Mouse (Mus musculus): ENCODE data around the gene AC131692.1. TPM values are rescaled to one million over a fixed set of nuclear protein-coding genes. Genes with fewer than 3 reads are reported as not detected.
A peak's percentile ranks its signal among the peaks of the same experiment; 100 is the strongest.

AC131692.1 gene
- polyA plus RNA-seq, 1 experiment from 2014 or later: 0.35 TPM

DNA sequence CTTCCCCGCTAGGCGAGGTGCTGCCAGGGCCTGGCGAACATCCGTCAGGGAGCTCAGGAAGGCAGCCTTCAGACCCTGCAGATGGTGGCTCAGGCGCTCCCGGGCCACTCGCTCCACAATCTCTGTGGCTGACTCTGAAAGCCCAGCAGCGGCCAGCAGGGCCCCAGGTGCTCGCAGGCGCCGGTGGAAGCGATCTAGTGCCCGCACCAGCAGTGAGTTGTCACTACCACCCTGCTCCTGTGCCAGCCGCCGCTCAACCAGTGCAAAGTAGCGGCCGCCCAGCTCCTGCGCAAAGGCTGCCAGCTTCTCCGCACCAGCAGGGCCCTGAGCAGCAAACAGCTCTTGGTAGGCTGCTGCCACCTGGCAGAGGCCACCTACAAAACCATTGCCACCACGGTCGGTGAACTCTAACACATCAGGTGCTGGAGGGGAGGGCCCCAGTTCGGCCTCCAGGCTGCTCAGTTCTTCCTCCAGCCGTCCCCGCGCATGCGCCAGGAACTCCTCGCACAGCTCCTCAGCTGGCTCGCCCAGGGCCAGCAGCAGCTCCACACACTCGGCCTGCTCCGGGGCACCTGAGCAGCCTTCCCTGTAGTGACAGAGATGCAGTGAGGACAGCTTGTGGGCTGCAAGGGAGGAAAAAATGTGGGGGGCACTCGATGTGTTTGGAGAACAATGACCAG, 23.5 kb upstream of the AC131692.1 start:
- Histone ChIP-seq H3K27me3 (no peaks in the 10 kb centered on the region), H3K4me3 (no peak overlapping the region), H3K4me1 (peaks cover 35% of the 10 kb centered on the region), H3K27ac (no peak overlapping the region), H3K9me3 (replicated peaks) (no peaks in the 10 kb centered on the region), H3K9ac (no peak overlapping the region), H3K36me3 (peaks cover 38% of the 10 kb centered on the region), H3K4me2 (replicated peaks) (no peak overlapping the region)
- no peak for ATAC-seq (ENCODE audit: low FRiP score)
- WGBS: 88% methylated on average over 31 of the region's 31 CpGs

DNA sequence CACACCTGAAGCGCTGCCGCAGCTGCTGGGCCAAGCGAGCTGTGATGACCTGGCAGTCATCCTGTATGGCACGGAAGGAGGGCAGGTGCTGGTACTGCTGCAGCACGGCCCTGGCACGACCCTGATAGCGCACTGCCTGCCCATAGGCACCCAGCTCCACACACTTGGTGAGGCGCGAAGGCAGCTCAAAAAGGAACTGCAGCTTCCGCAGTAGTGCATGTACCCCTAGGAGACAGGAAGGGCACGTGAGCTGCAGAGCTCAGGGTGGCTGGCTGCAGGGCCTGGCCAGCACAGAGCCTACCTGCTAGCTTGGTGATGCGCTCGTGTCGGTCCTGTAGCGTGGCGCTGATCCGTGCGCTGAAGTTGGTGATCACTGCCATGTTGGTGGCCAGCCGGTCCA, 23.0 kb upstream of the AC131692.1 start:
- Histone ChIP-seq H3K9ac (no peak overlapping the region), H3K4me3 (no peak overlapping the region), H3K4me1 (peaks cover 35% of the 10 kb centered on the region), H3K36me3 (peaks cover 38% of the 10 kb centered on the region), H3K27me3 (no peaks in the 10 kb centered on the region), H3K9me3 (replicated peaks) (no peaks in the 10 kb centered on the region), H3K4me2 (replicated peaks) (no peak overlapping the region), H3K27ac (no peak overlapping the region)
- ATAC-seq (ENCODE audit: low FRiP score): no peak
- 95% methylated on average over 19 of the region's 19 CpGs for WGBS

DNA sequence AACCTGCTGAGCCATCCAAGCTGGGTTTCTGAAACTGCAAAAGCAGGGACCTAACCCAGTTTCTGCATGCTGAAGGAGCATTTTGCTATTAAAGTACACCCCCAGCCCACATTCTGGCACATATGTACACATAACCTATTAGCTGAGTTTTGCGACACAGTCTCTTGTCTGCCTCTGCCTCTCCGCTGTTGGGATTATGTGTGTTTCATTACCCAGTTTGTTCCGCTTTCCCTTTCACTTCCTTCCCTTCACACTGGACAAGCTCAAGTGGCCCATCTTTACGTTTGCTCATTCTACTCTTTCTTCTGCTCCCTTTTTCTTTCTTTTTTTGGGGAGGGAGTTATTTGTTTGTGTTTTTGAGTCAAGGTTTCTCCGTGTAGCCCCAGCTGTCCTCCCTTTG, 20.3 kb upstream of the AC131692.1 start:
- ATAC-seq (ENCODE audit: low FRiP score): no peak

DNA sequence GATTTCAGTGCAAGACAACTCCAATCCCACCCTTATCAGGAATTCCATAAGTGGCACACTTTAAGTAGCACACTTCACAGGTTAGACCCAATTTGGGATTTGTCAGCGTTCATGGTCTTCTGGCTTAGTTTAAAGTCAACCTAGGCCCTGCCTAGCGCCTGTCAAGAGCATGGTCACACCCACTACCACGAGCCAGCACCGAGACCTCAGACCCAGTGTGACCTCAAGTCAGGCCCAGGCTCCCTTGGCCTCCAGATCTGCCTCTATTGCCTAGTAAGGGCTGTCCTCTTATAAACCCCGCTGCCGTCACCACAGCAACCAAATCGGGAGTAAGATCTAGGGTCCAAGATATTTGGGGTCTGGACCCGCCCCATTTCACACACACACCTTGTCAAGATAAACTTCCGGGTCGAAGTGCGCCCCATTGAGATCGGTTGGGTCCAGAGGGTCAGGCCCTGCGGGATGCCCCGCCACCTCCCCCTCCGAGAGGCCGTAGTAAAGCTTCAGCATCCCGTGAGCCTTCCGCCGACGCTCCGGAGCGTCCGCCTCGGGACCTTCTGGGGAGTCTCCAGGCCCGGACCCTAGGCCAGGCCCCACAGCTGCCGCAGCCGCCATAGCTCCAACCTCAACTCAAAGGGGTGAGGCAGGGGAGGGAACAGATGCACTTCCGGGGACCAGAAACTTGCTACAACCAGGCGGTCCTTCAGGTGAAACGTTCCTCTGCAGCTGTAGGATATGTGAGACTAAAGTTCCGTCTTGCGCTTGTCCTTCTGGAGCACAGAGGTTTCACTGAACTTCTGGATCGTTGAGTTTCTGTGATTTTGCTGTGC, 17.4 kb upstream of the AC131692.1 start, which contains the start of gene Vps51:
TSS of gene Vps51 (minus strand) at position 668 of the 830 bp plus-strand sequence.
- Histone ChIP-seq H3K9ac (peak within 1 kb of the TSS; percentile 74), H3K4me2 (replicated peaks) (peak within 1 kb of the TSS; percentile 87), H3K4me1 (peaks cover 22% of the 10 kb centered on the region), H3K36me3 (peaks cover 36% of the 10 kb centered on the region), H3K27me3 (no peaks in the 10 kb centered on the region), H3K27ac (peak within 1 kb of the TSS; percentile 88), H3K9me3 (replicated peaks) (no peaks in the 10 kb centered on the region), H3K4me3 (peak within 1 kb of the TSS; percentile 72)
- ATAC-seq (ENCODE audit: low FRiP score): peak; percentile 87
- WGBS: 1% methylated on average over 33 of the region's 33 CpGs

More for the DNA sequence above, 20.3 kb upstream of the AC131692.1 start:
- Histone ChIP-seq H3K9me3 (replicated peaks) (no peaks in the 10 kb centered on the region), H3K36me3 (peaks cover 36% of the 10 kb centered on the region), H3K4me3 (no peak overlapping the region), H3K27me3 (no peaks in the 10 kb centered on the region), H3K27ac (no peak overlapping the region), H3K4me1 (peaks cover 22% of the 10 kb centered on the region), H3K9ac (no peak overlapping the region), H3K4me2 (replicated peaks) (no peak overlapping the region)
- 95% methylated on average over 5 of the region's 5 CpGs for WGBS

DNA sequence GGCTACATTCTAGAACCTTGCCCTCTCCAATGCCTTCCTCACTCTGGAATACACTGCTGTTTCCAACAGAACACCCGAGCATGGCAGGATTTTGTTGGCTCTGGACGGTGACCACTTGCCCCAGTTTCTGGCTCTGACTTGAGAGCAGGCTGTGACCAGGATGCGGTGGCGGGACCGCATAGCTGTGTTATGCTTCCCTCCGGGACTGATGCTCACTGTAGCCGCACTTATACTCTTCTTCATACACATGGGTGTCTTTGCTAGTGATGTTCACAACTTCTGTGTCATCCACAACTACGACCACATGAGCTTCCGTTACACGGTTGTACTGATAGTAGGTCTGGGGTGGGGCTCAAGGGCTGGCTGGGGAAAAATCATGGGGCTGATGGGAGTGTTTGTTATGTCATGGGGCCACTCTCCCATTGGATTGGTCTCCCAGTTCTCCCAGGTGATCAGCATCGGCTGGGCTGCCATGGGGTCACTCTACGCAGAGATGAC, 14.2 kb upstream of the AC131692.1 start, which contains the start of gene Tmem262:
TSS of gene Tmem262 (plus strand) at position 51 of the 498 bp plus-strand sequence.
- Histone ChIP-seq H3K36me3 (peaks cover 29% of the 10 kb centered on the region), H3K27me3 (no peaks in the 10 kb centered on the region), H3K27ac (no peak within 1 kb of the TSS), H3K4me2 (replicated peaks) (no peak within 1 kb of the TSS), H3K9ac (no peak within 1 kb of the TSS; the same call in 1 of the 2 replicates), H3K9me3 (replicated peaks) (no peaks in the 10 kb centered on the region), H3K4me1 (peaks cover 33% of the 10 kb centered on the region), H3K4me3 (no peak within 1 kb of the TSS)
- 93% methylated on average over 12 of the region's 12 CpGs for WGBS
- ATAC-seq (ENCODE audit: low FRiP score): no peak

DNA sequence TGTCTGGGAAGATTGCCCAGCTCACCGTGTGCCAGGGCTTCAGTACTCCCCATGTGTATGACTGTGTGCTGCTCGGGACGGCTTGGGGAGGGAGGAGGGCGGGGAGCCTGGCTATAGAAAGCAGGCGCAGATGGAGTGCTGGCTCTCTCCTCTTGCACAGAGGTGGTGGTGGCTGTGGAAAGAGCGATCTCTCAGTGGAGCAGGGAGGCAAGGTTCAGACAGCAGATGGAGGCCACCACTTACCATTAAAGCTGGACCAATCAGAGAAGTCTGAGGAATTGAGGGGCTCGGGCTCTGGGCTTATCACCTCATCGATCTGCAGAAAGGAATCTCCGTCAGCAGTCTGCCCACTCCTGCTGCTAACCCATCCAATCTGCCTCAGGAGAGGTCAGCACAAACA, 12.1 kb upstream of the AC131692.1 start, which contains the start of gene Gm28374:
TSS of gene Gm28374 (minus strand) at position 101 of the 400 bp plus-strand sequence.
- Histone ChIP-seq H3K36me3 (peaks cover 30% of the 10 kb centered on the region), H3K4me2 (replicated peaks) (no peak within 1 kb of the TSS; the same call in 1 of the 2 replicates), H3K9ac (no peak within 1 kb of the TSS), H3K4me1 (peaks cover 22% of the 10 kb centered on the region), H3K4me3 (no peak within 1 kb of the TSS), H3K27ac (no peak within 1 kb of the TSS), H3K27me3 (no peaks in the 10 kb centered on the region), H3K9me3 (replicated peaks) (no peaks in the 10 kb centered on the region)
- WGBS: 87% methylated on average over 9 of the region's 9 CpGs
- ATAC-seq (ENCODE audit: low FRiP score): no peak

DNA sequence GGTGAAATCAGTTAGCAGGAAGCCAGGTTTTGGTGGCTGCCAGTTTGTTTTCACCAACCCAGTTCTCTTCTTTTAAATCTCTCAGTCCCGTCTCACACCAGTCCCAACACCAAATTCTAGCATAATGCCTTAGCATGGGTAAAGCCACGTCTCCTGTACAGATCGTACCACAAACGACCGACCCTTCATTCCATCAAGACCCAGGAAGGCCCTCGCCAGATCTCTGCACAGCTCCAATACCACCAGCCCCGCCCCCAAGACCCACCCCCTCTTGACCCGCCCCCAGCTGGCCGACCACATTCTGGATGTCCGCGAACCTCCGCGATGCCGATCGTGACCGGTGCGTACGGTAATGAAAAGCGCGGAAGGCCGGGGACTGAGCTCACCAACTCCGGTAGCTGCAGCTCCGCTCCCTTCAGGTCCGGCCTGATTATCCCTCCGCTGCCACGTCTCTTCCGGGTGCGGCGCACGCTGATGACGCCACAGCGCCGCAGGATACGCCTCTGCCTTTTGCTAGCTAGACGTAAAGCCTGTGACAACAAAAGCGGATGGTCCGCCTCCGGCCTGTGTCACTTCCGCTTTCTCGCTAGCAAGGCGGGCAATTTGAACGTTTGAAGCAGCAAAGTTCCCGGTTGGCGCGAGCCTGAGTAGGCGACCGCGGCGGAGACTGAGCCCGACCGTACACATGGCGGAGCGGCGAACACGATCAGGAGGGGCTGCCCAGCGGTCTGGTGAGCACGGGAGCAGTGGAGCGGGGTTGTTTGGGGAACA, 9.6 kb upstream of the AC131692.1 start, which contains the start of the genes Zfpl1 and Cdca5:
TSS of gene Zfpl1 (minus strand) at position 479 of the 771 bp plus-strand sequence.
TSS of gene Cdca5 (plus strand) at position 506 of the 771 bp plus-strand sequence.
- Histone ChIP-seq H3K36me3 (peaks cover 43% of the 10 kb centered on the region), H3K4me2 (replicated peaks) (peak within 1 kb of the TSS; percentile 96), H3K4me1 (peaks cover 18% of the 10 kb centered on the region), H3K4me3 (peak within 1 kb of the TSS; percentile 78), H3K9ac (peak within 1 kb of the TSS; percentile 76), H3K9me3 (replicated peaks) (no peaks in the 10 kb centered on the region), H3K27me3 (no peaks in the 10 kb centered on the region), H3K27ac (0 out of 2 replicates have a peak within 1 kb of the TSS, but pooled peaks have one; percentile 55)
- WGBS: under 1% methylated on average over 58 of the region's 58 CpGs
- ATAC-seq (ENCODE audit: low FRiP score): peak; percentile 90

DNA sequence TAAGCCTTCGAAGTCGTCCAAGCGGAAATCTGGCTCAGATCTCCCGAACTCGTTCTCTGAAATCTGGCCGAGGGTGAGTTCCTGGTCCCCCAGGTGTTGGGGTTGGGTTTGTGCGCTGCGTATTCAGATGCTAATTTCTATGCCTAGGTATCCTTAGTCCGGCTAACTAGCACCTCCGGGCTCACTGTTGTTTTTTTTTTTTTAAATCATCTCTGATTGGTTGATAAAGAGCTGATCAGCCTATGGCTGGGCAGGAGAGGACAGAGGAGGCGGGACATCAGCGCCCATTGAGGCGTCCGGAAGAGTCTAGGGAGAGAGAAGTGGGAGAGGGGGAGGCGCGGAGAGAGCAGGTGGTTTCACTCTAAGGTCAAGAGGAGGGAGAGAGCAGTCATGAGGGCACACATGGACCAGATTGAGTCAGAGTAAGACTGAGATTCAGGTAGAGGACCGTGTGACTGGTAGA, 8.8 kb upstream of the AC131692.1 start:
- Histone ChIP-seq H3K4me2 (replicated peaks) (peak overlapping the region; percentile 96), H3K4me3 (peak overlapping the region; percentile 78), H3K9me3 (replicated peaks) (no peaks in the 10 kb centered on the region), H3K9ac (peak overlapping the region; percentile 44), H3K27ac (no peak overlapping the region), H3K4me1 (peaks cover 18% of the 10 kb centered on the region), H3K36me3 (peaks cover 40% of the 10 kb centered on the region), H3K27me3 (no peaks in the 10 kb centered on the region)
- peak; percentile 75 for ATAC-seq (ENCODE audit: low FRiP score)
- 2% methylated on average over 17 of the region's 17 CpGs for WGBS

DNA sequence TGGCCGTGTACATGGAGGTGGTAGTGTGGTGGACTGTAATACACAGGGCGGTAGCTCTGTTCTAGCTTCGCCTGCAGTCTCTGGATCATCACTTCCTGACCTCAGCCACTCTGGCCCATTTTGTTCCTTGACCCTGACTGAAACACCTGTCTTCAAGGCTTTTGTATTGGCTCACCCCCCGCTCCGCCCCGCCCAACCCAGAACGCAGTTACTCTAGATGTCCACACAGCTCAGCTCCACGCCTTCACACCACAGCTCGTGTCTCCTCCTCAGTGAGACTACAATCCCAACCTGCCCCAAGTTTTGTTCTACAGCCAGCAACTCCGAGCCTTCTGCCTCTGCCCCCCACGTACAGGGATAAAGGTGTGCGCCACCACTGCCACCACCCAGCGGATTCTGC, 5.4 kb upstream of the AC131692.1 start:
- no peak for ATAC-seq (ENCODE audit: low FRiP score)
- WGBS: 94% methylated on average over 13 of the region's 13 CpGs
- no peak overlapping the region for H3K27ac ChIP-seq
- H3K27me3 ChIP-seq: no peaks in the 10 kb centered on the region
- H3K9ac ChIP-seq: no peak overlapping the region
- no peak overlapping the region for H3K4me2 ChIP-seq (replicated peaks)
- no peaks in the 10 kb centered on the region for H3K9me3 ChIP-seq (replicated peaks)
- no peak overlapping the region for H3K4me3 ChIP-seq
- H3K36me3 ChIP-seq: peaks cover 41% of the 10 kb centered on the region
- peaks cover 10% of the 10 kb centered on the region for H3K4me1 ChIP-seq

DNA sequence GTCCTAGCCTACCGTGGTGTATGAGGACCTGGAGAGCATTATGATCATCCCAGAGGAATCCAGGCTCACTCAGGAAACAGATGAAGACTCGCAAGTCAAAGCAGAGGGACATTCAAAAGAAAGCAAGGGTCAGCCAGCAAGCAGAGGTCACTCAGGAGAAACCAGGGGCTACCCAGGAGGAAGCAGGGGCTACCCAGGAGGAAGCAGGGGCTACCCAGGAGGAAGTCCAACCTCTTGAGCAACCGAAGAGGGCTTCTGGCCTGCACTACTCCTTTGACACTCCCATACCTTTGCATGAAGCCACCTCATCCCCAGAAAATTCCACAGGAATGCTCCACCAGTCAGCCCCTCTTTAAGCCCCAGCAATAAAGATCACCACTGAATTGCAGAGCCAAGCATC, 3.6 kb downstream of the AC131692.1 start:
- H3K27ac ChIP-seq: no peak overlapping the region
- H3K9ac ChIP-seq: no peak overlapping the region
- no peaks in the 10 kb centered on the region for H3K4me1 ChIP-seq
- no peaks in the 10 kb centered on the region for H3K9me3 ChIP-seq (replicated peaks)
- peaks cover 4% of the 10 kb centered on the region; the same call in 1 of the 2 replicates for H3K36me3 ChIP-seq
- H3K4me3 ChIP-seq: no peak overlapping the region
- no peaks in the 10 kb centered on the region for H3K27me3 ChIP-seq
- 89% methylated on average over 3 of the region's 3 CpGs for WGBS
- ATAC-seq (ENCODE audit: low FRiP score): no peak
- H3K4me2 ChIP-seq (replicated peaks): no peak overlapping the region

DNA sequence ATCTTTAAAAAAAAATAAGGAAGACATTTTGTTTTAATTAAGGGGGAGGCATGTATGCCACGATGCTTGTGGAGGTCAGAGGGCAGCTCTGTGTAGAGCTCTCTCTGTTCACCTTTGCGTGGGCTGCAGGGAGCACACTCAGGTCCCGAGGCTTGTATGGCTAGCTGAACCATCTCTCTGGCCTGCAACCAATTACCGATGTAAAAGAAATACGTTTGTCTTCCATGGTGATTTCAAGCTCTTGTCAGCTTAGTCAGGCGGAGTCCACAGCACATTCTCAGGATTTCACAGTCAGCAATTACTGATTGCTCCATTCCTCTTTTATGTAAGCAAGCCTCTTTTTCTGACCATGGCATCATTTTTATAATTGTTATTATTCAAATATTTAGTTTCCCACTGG, 7.0 kb downstream of the AC131692.1 start:
- Histone ChIP-seq H3K9me3 (replicated peaks) (no peaks in the 10 kb centered on the region), H3K9ac (no peak overlapping the region), H3K4me2 (replicated peaks) (no peak overlapping the region), H3K27me3 (no peaks in the 10 kb centered on the region), H3K4me1 (no peaks in the 10 kb centered on the region), H3K4me3 (no peak overlapping the region), H3K27ac (no peak overlapping the region), H3K36me3 (no peaks in the 10 kb centered on the region)
- ATAC-seq (ENCODE audit: low FRiP score): no peak
- WGBS: 54% methylated on average over 6 of the region's 6 CpGs

Data from hindbrain, embryonic 12.5 days (tissue).